Mouse (Mus musculus) gastrocnemius, adult 2 months (tissue): ENCODE measurements at regions not wholly inside any gene's neighbourhood (a gene's known extent, or its start where the extent isn't known, plus 50 kb on each side); places are given as distances from the start of the nearest gene placed in this dataset.
A peak's percentile ranks its signal among the peaks of the same experiment; 100 is the strongest.

Experiments
- DNase-seq: peaks from one replicate; pipeline ENCODE4 v3.0.0; 2022
- H3K27ac ChIP-seq: fragments of 200-600 bp; 2 replicates; pipeline ENCODE4 v1.8.1; 2022; ENCODE audit warnings: mild to moderate bottlenecking
- H3K4me3 ChIP-seq: fragments of 200-600 bp; 2 replicates; pipeline ENCODE4 v1.8.1; 2022; ENCODE audit warnings: mild to moderate bottlenecking, moderate library complexity
- CTCF ChIP-seq: fragments of 200-600 bp; IDR thresholded peaks from 2 replicates; pipeline ENCODE4 v1.8.1; 2022; ENCODE audit warnings: antibody characterized with exemption, mild to moderate bottlenecking, moderate library complexity
- intact Hi-C: fragments of 180-260 bp; cut with DNase I; formaldehyde crosslinking; loops from one replicate; pipeline ENCODE4 v1.15.1; 2025

GRCm38 (mm10) chr6:72037639-72038038 lies 59.8 kb upstream of the St3gal5 start:
- no peak for TF ChIP-seq CTCF
- H3K27ac ChIP-seq: no peak overlapping the region
- DNase-seq: no peak
- intact Hi-C loops: loop anchor here (1.0 kb wide), 1 partner anchor 10 kb away; no protein-coding TSS in a partner anchor
- H3K4me3 ChIP-seq: no peak overlapping the region

- TF ChIP-seq CTCF: no peak
- intact Hi-C loops: no loop called here
- DNase-seq: no peak
- Histone ChIP-seq H3K4me3 (no peak overlapping the region), H3K27ac (peak overlapping the region; percentile 20; the same call in 1 of the 2 replicates)
Measured at GRCm38 (mm10) chr6:72043881-72044625, 53.3 kb upstream of the St3gal5 start.
